Mouse (Mus musculus): ENCODE data around the gene Fam208a. TPM values are rescaled to one million over a fixed set of nuclear protein-coding genes. Genes with fewer than 3 reads are reported as not detected.
A peak's percentile ranks its signal among the peaks of the same experiment; 100 is the strongest.

Fam208a gene
- polyA plus RNA-seq (2016; fragmentation: Nextera tagmentation; extraction: Ambion mirVana): 11.5 and 13.1 TPM in 2 replicates

DNA sequence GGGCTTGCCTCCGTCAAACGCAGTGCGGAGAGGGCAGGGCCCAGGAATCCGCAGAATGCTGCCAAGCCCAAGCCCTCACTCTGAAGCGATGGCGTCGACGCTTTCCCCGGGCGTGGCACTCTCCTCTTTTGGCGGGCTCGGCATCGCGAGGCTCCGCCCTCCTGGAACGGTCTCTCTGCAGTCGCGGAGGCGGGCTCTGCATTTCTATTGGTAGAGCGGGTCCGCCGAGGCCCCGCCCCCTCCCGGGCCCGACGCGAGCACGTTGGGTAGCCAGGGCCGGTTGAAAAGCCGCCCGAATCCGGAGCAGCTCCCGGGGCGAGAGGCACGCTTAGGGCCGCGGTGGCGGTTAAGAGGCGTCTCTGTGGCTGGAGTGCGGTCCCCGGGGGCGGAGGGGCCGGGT, at the start of gene Fam208a:
Gene Fam208a, plus strand, starts transcription at position 262 of the 400 bp plus-strand sequence.
- H3K27ac ChIP-seq: peak within 1 kb of the TSS; percentile 99

DNA sequence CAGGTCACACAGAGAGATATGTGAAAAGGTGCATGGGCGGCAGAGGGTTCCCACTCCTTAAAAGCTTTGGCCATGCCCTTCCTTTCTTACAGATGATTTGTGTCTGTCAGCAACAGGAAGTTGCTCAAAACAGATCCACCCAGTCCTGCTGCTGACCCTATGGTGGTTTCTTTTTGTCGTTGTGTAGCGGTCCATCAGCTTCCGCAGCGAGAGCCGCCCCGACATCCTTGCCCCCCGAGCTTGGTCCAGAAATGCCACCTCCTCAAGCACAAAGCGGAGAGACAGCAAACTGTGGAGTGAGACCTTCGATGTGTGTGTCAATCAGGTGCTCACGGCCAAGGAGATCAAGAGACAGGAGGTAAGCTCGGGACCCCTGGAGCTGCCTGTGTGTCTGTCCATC, 49.2 kb upstream of the Fam208a start:
- DNase-seq (ENCODE audit: low spot score): no peak
- H3K36me3 ChIP-seq: no peaks in the 10 kb centered on the region
- H3K27me3 ChIP-seq (ENCODE audit: insufficient read depth, poor library complexity, severe bottlenecking): no peaks in the 10 kb centered on the region
- H3K4me3 ChIP-seq: no peak overlapping the region
- H3K4me1 ChIP-seq (replicated peaks): 0 out of 2 replicates have a peak, but pooled peaks cover 4% of the 10 kb centered on the region
- H3K9me3 ChIP-seq: no peaks in the 10 kb centered on the region
- no peak overlapping the region for H3K27ac ChIP-seq
- WGBS: 86% methylated on average over 12 of the region's 12 CpGs

More for the DNA sequence above, at the start of gene Fam208a:
- Histone ChIP-seq H3K36me3 (peaks cover 33% of the 10 kb centered on the region), H3K4me1 (replicated peaks) (peaks cover 14% of the 10 kb centered on the region), H3K27me3 (ENCODE audit: insufficient read depth, poor library complexity, severe bottlenecking) (peaks cover 16% of the 10 kb centered on the region), H3K9me3 (peaks cover 24% of the 10 kb centered on the region), H3K4me3 (peak within 1 kb of the TSS; percentile 74)
- peak; percentile 91 for DNase-seq (ENCODE audit: low spot score)
- WGBS: 1% methylated on average over 43 of the region's 43 CpGs

DNA sequence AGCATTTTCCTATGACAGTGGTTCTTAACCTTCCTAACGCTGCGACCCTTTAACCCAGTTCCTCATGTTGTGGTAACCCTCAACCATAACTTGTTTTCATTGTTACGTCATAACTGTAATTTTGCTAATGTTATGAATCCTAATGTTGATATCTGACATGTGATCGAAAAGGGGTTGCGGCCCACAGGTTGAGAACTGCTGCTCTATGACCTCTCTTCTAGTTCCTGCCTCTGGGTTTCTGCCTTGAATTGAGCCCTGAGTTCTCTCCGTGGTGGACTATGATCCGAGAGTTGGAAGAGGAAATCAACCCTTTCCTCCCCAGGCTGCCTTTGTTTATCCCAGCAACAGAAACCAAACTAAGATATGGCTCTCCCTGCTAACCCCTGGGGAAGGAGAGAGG, 47.2 kb upstream of the Fam208a start:
- no peaks in the 10 kb centered on the region for H3K36me3 ChIP-seq
- no peak overlapping the region for H3K27ac ChIP-seq
- no peaks in the 10 kb centered on the region for H3K9me3 ChIP-seq
- H3K4me1 ChIP-seq (replicated peaks): no peaks in the 10 kb centered on the region
- H3K4me3 ChIP-seq: no peak overlapping the region
- H3K27me3 ChIP-seq (ENCODE audit: insufficient read depth, poor library complexity, severe bottlenecking): no peaks in the 10 kb centered on the region
- 82% methylated on average over 7 of the region's 7 CpGs for WGBS
- no peak for DNase-seq (ENCODE audit: low spot score)

DNA sequence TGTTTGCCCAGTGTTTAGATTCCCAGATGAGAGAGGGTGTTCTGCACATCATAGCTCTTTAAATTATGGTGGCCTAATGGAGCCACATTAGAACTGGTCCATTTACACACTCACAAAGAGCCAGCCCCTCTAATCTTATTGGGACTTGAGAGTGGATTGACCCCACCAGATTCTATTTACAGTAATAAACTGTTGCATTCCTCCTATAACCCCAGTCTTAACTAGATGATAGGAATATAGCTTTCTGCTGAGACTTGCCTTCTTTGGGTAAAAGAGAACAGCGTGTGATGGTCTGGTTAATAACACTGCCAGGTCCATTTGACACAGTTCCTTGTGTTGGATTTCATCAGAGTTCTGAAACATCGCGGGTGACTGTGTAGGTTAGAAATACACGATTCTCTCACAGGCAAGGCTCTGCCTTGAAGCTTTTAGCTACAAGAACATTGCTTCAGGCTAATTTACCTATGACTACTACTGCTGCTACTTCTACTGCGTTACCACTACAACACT, 45.3 kb upstream of the Fam208a start:
- Histone ChIP-seq H3K36me3 (no peaks in the 10 kb centered on the region), H3K4me3 (no peak overlapping the region), H3K4me1 (replicated peaks) (no peaks in the 10 kb centered on the region), H3K9me3 (no peaks in the 10 kb centered on the region), H3K27me3 (ENCODE audit: insufficient read depth, poor library complexity, severe bottlenecking) (no peaks in the 10 kb centered on the region), H3K27ac (no peak overlapping the region)
- no peak for DNase-seq (ENCODE audit: low spot score)
- WGBS: 93% methylated on average over 5 of the region's 5 CpGs

DNA sequence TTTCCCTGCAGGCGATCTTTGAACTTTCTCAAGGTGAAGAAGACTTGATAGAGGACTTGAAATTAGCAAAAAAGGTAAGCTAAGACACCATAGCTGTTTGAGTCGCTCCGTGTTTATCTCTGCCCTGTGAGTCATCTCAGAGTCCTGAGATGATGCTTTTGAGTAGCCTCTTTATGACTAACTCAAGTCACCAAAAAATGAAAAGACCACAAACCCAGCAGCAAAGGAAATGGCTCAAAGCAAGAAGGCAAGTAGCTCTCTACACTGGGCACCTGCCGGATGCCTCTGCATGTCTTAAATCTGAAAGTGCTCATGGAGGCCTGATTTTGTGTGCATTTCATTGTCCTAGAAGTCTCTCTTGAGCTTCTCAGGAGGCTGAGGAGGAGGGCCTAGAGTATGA, 44.5 kb upstream of the Fam208a start:
- Histone ChIP-seq H3K4me3 (no peak overlapping the region), H3K36me3 (no peaks in the 10 kb centered on the region), H3K27ac (no peak overlapping the region), H3K27me3 (ENCODE audit: insufficient read depth, poor library complexity, severe bottlenecking) (no peaks in the 10 kb centered on the region), H3K4me1 (replicated peaks) (no peaks in the 10 kb centered on the region), H3K9me3 (no peaks in the 10 kb centered on the region)
- DNase-seq (ENCODE audit: low spot score): no peak
- 90% methylated on average over 4 of the region's 4 CpGs for WGBS

DNA sequence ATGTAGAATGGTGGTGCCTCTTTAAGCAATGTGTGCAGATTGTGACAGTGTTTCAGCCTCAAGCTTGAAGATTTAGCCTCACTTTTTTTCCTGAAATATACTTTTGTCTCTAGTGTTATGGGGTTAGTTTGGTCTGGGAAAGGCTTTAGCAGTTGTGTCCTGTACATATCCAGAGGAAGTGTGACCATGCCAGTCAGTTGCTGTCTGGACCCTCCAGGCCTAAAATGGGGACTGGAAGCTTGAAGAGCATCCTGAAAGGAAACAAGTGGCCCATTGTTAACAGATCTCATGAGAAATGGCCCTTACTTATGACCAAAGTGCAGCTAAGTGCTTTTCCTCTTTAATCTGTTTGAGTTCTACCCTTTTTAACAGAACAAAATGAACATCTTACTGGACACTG, 40.0 kb upstream of the Fam208a start:
- Histone ChIP-seq H3K4me1 (replicated peaks) (peaks cover 2% of the 10 kb centered on the region; the same call in 1 of the 2 replicates), H3K36me3 (no peaks in the 10 kb centered on the region), H3K9me3 (no peaks in the 10 kb centered on the region)

DNA sequence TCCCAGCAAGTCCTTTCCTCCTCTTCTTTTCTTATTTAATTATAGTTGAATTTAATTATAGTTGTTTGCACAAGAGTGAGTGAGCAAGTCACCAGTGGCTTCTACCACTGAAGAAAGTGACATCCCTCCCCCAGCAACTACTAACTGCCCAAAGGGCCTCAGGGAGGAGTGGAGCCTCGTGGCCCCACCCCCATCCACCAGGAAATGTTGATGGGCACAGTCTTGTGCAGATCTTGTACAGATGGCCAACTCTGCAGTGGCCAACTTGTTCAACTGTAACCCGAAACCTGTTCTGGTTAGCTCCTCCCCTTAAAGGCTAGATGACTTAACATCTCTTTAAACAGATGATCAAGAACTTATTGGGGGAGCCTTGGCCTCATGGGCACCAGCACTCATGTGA, 38.9 kb upstream of the Fam208a start:
- H3K27ac ChIP-seq: no peak overlapping the region
- no peak overlapping the region for H3K4me3 ChIP-seq
- H3K27me3 ChIP-seq (ENCODE audit: insufficient read depth, poor library complexity, severe bottlenecking): no peaks in the 10 kb centered on the region
- no peaks in the 10 kb centered on the region for H3K9me3 ChIP-seq
- H3K36me3 ChIP-seq: no peaks in the 10 kb centered on the region
- DNase-seq (ENCODE audit: low spot score): no peak
- 80% methylated on average over 2 of the region's 2 CpGs for WGBS
- H3K4me1 ChIP-seq (replicated peaks): peaks cover 8% of the 10 kb centered on the region; the same call in 1 of the 2 replicates

More for the DNA sequence above, 40.0 kb upstream of the Fam208a start:
- no peaks in the 10 kb centered on the region for H3K27me3 ChIP-seq (ENCODE audit: insufficient read depth, poor library complexity, severe bottlenecking)
- no peak overlapping the region for H3K4me3 ChIP-seq
- H3K27ac ChIP-seq: no peak overlapping the region
- no peak for DNase-seq (ENCODE audit: low spot score)

DNA sequence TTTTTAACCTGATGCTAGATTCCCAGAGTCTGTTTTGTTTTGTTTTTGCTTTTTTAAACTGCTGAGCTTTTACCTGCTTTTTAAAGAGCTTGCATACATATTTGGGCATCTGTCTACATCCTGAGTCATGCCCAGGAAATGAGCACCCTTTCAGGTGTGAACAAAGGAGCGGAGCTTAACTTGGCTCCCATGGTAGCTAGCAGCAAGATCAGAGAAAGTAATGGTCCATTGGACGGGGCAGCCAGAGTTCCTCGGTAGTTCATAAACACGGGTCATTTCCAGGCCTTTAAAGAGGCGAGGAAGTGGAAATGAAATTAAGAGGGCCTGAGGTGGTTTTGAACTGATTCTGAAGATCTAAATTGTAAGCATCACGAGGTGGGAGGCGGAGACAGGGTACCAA, 38.0 kb upstream of the Fam208a start:
- Histone ChIP-seq H3K9me3 (no peaks in the 10 kb centered on the region), H3K4me3 (no peak overlapping the region), H3K36me3 (no peaks in the 10 kb centered on the region), H3K27me3 (ENCODE audit: insufficient read depth, poor library complexity, severe bottlenecking) (no peaks in the 10 kb centered on the region), H3K27ac (no peak overlapping the region), H3K4me1 (replicated peaks) (peaks cover 8% of the 10 kb centered on the region; the same call in 1 of the 2 replicates)
- 70% methylated on average over 7 of the region's 7 CpGs for WGBS
- DNase-seq (ENCODE audit: low spot score): no peak

DNA sequence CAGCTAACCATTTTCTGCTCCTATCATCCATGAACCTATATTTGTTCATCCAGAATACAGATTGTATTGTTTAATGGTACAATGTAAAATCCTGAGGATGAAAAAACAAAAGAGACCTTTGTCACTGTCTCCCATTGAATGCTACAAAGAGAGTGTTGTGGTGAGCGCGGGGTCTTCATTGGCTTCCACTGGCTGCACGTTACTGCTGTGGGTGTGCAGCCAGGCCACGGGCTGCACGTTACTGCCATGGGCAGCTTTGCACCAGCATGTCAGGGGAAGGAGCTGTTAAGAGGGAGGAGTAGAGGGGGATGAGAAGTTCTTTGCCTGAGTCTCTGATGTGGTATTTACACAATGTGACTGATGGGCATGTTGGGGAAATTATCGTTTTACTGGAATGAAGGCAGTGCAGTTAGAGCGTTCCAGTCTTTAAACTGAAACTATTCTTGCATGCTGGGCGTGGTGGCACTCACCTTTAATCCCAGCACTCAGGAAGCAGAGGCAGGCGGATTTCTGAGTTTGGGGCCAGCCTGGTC, 36.8 kb upstream of the Fam208a start:
- no peaks in the 10 kb centered on the region for H3K27me3 ChIP-seq (ENCODE audit: insufficient read depth, poor library complexity, severe bottlenecking)
- no peaks in the 10 kb centered on the region for H3K36me3 ChIP-seq
- DNase-seq (ENCODE audit: low spot score): no peak
- H3K27ac ChIP-seq: no peak overlapping the region
- 77% methylated on average over 9 of the region's 9 CpGs for WGBS
- no peak overlapping the region for H3K4me3 ChIP-seq
- no peaks in the 10 kb centered on the region for H3K9me3 ChIP-seq
- H3K4me1 ChIP-seq (replicated peaks): peaks cover 8% of the 10 kb centered on the region; the same call in 1 of the 2 replicates

DNA sequence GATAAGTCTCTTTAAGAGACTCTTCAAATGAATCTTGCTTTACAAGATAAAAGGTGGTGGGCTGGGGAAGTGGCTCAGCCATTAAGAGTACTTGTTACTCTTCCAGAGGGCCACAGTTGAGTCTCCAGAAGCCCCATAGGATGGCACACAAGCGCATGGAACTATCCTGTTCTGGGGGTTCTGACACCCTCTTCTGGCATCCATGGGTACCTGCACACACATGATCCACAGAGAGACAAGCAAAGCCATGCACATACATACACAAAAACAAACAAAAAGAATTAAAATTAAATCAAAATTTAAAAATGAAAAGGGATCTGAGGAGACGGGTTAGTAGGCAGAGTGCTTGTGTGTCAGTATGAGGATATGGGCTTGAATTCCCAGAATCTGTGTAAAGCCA, 36.0 kb upstream of the Fam208a start:
- H3K36me3 ChIP-seq: no peaks in the 10 kb centered on the region
- H3K27ac ChIP-seq: no peak overlapping the region
- H3K27me3 ChIP-seq (ENCODE audit: insufficient read depth, poor library complexity, severe bottlenecking): no peaks in the 10 kb centered on the region
- no peaks in the 10 kb centered on the region for H3K9me3 ChIP-seq
- no peak overlapping the region for H3K4me3 ChIP-seq
- DNase-seq (ENCODE audit: low spot score): no peak
- WGBS: 94% methylated on average over 2 of the region's 2 CpGs
- H3K4me1 ChIP-seq (replicated peaks): peaks cover 8% of the 10 kb centered on the region; the same call in 1 of the 2 replicates

DNA sequence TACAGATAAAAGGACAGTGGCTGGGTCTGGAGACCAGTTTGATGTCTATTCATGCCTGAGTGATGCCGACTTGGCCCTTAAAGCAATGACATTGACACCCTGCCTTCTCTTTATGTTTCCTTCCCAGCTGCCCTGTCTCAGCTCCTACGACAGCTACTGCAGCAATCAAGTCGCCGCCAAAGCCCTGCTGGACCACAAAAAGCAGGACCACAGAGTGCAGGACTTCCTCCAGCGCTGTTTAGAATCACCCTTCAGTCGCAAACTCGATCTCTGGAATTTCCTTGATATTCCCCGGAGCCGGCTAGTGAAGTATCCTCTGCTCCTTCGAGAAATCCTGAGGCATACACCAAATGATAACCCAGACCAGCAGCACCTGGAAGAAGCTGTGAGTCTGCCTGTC, 34.8 kb upstream of the Fam208a start:
- H3K36me3 ChIP-seq: no peaks in the 10 kb centered on the region
- 67% methylated on average over 10 of the region's 10 CpGs for WGBS
- no peaks in the 10 kb centered on the region for H3K27me3 ChIP-seq (ENCODE audit: insufficient read depth, poor library complexity, severe bottlenecking)
- no peaks in the 10 kb centered on the region for H3K9me3 ChIP-seq
- H3K27ac ChIP-seq: no peak overlapping the region
- peaks cover 8% of the 10 kb centered on the region; the same call in 1 of the 2 replicates for H3K4me1 ChIP-seq (replicated peaks)
- no peak overlapping the region for H3K4me3 ChIP-seq
- no peak for DNase-seq (ENCODE audit: low spot score)

DNA sequence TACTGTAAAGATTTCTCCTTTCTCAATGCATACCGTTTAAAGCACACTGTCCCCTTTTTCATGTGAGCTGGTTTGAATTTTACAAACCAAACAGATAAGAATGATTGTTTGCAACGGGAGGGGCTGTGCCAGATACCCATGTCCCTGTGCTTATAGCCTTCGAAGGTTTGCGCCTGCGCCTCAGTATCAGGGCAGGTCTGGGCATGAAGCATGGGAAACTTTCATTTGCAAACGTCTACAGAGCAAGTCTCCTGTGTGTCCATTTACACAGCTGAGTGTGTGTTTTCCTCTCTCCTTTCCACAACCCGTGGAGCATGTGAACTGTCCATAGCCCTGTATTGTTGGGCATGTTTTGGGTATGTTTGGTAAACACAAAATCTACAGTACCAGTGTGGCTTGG, 32.2 kb upstream of the Fam208a start:
- Histone ChIP-seq H3K4me3 (no peak overlapping the region), H3K36me3 (no peaks in the 10 kb centered on the region), H3K27me3 (ENCODE audit: insufficient read depth, poor library complexity, severe bottlenecking) (no peaks in the 10 kb centered on the region), H3K9me3 (no peaks in the 10 kb centered on the region), H3K27ac (no peak overlapping the region), H3K4me1 (replicated peaks) (peaks cover 8% of the 10 kb centered on the region; the same call in 1 of the 2 replicates)
- no peak for DNase-seq (ENCODE audit: low spot score)
- WGBS: 83% methylated on average over 7 of the region's 7 CpGs

DNA sequence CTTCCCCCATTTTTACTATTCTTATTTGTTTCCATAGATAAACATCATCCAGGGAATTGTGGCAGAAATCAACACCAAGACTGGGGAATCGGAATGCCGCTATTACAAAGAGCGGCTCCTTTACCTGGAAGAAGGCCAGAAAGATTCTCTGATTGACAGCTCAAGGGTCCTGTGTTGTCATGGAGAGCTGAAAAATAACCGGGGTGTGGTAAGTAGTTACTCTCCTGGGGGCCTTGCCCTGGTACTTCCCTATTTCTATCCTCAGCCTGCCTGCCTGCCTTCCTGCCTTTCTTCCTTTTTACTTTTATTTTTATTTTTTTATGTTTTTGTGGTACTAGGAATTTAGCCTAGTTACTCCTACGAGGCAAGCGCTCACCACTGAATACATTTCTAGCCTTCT, 31.1 kb upstream of the Fam208a start:
- H3K36me3 ChIP-seq: no peaks in the 10 kb centered on the region
- H3K4me1 ChIP-seq (replicated peaks): peaks cover 6% of the 10 kb centered on the region; the same call in 1 of the 2 replicates
- H3K27ac ChIP-seq: no peak overlapping the region
- no peak for DNase-seq (ENCODE audit: low spot score)
- no peak overlapping the region for H3K4me3 ChIP-seq
- 92% methylated on average over 6 of the region's 6 CpGs for WGBS
- no peaks in the 10 kb centered on the region for H3K27me3 ChIP-seq (ENCODE audit: insufficient read depth, poor library complexity, severe bottlenecking)
- H3K9me3 ChIP-seq: no peaks in the 10 kb centered on the region

DNA sequence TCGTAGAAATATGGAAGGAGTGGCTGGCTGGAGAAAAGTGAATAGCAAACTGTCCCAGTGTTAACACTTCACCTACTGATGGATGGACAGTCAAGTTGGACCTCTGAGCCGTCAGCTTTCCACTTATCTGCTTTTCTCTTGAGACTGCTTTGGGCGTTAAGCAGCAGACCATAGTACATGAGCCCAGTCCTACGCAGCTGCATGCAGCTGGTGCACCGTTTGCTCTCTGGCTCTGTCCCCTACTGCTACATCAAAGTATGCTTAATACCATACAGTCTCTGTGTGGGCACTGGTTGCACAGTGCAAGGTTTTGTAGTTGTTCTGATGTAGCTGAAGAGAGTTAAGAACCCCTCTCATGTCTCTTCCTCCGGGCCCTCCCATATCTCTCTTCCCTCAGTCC, 28.1 kb upstream of the Fam208a start:
- no peak overlapping the region for H3K4me3 ChIP-seq
- no peaks in the 10 kb centered on the region for H3K36me3 ChIP-seq
- no peaks in the 10 kb centered on the region for H3K27me3 ChIP-seq (ENCODE audit: insufficient read depth, poor library complexity, severe bottlenecking)
- WGBS: 89% methylated on average over 6 of the region's 6 CpGs
- H3K27ac ChIP-seq: no peak overlapping the region
- H3K4me1 ChIP-seq (replicated peaks): no peaks in the 10 kb centered on the region
- DNase-seq (ENCODE audit: low spot score): no peak
- no peaks in the 10 kb centered on the region for H3K9me3 ChIP-seq
